Mouse (Mus musculus): ENCODE results near the gene Gm12253. TPM values are rescaled to one million over a fixed set of nuclear protein-coding genes. Genes with fewer than 3 reads are reported as not detected.

The Gm12253 gene
- polyA plus RNA-seq, 1 experiment from 2014 or later = not detected

Other genes starting within 250 kb of the Gm12253 start
- gene Igtp, start 233.0 kb upstream of the Gm12253 start, polyA plus RNA-seq (2015; fragmentation: Nextera tagmentation; extraction: Ambion mirVana) = 4.4 and 5.0 TPM in 2 replicates
- gene Irgm2, start 232.9 kb upstream of the Gm12253 start, polyA plus RNA-seq (2015; fragmentation: Nextera tagmentation; extraction: Ambion mirVana) = 2.9 and 3.6 TPM in 2 replicates
- gene 4930438A08Rik, start 157.8 kb upstream of the Gm12253 start, polyA plus RNA-seq (2015; fragmentation: Nextera tagmentation; extraction: Ambion mirVana) = not detected in 2 replicates
- gene Zfp692, start 125.5 kb upstream of the Gm12253 start, polyA plus RNA-seq (2015; fragmentation: Nextera tagmentation; extraction: Ambion mirVana) = 12.4 and 15.5 TPM in 2 replicates
- 27.7 and 28.6 TPM in 2 replicates for gene Zfp672, start 102.2 kb upstream of the Gm12253 start, polyA plus RNA-seq (2015; fragmentation: Nextera tagmentation; extraction: Ambion mirVana)
- 24.0 and 25.3 TPM in 2 replicates for gene Sh3bp5l, start 101.8 kb upstream of the Gm12253 start, polyA plus RNA-seq (2015; fragmentation: Nextera tagmentation; extraction: Ambion mirVana)
- gene Lypd8, start 53.5 kb upstream of the Gm12253 start, polyA plus RNA-seq (2015; fragmentation: Nextera tagmentation; extraction: Ambion mirVana) = not detected in 2 replicates
- gene 1810065E05Rik, start 11.4 kb upstream of the Gm12253 start, polyA plus RNA-seq (2015; fragmentation: Nextera tagmentation; extraction: Ambion mirVana) = not detected in 2 replicates
- not detected in 2 replicates for gene Lypd9, start 20.4 kb downstream of the Gm12253 start, polyA plus RNA-seq (2015; fragmentation: Nextera tagmentation; extraction: Ambion mirVana)
- not detected in 2 replicates for gene Olfr30, start 29.7 kb downstream of the Gm12253 start, polyA plus RNA-seq (2015; fragmentation: Nextera tagmentation; extraction: Ambion mirVana)
- gene Olfr332, start 60.0 kb downstream of the Gm12253 start, polyA plus RNA-seq (2015; fragmentation: Nextera tagmentation; extraction: Ambion mirVana) = not detected in 2 replicates
- not detected in 2 replicates for gene Olfr331, start 70.0 kb downstream of the Gm12253 start, polyA plus RNA-seq (2015; fragmentation: Nextera tagmentation; extraction: Ambion mirVana)
- gene Olfr330, start 102.3 kb downstream of the Gm12253 start, polyA plus RNA-seq (2015; fragmentation: Nextera tagmentation; extraction: Ambion mirVana) = not detected in 2 replicates
- not detected in 2 replicates for gene Olfr329-ps, start 113.9 kb downstream of the Gm12253 start, polyA plus RNA-seq (2015; fragmentation: Nextera tagmentation; extraction: Ambion mirVana)
- 0.05 and 0.07 TPM in 2 replicates for gene Olfr328, start 123.1 kb downstream of the Gm12253 start, polyA plus RNA-seq (2015; fragmentation: Nextera tagmentation; extraction: Ambion mirVana)
- not detected in 2 replicates for gene Olfr224, start 138.0 kb downstream of the Gm12253 start, polyA plus RNA-seq (2015; fragmentation: Nextera tagmentation; extraction: Ambion mirVana)
- gene Olfr325, start 145.2 kb downstream of the Gm12253 start, polyA plus RNA-seq (2015; fragmentation: Nextera tagmentation; extraction: Ambion mirVana) = not detected in 2 replicates
- not detected in 2 replicates for gene Olfr324, start 162.6 kb downstream of the Gm12253 start, polyA plus RNA-seq (2015; fragmentation: Nextera tagmentation; extraction: Ambion mirVana)
- not detected in 2 replicates for gene 2210407C18Rik, start 183.5 kb downstream of the Gm12253 start, polyA plus RNA-seq (2015; fragmentation: Nextera tagmentation; extraction: Ambion mirVana)
- gene Olfr323, start 197.9 kb downstream of the Gm12253 start, polyA plus RNA-seq (2015; fragmentation: Nextera tagmentation; extraction: Ambion mirVana) = not detected in 2 replicates
- 0.68 and 0.96 TPM in 2 replicates for gene Trim58, start 207.9 kb downstream of the Gm12253 start, polyA plus RNA-seq (2015; fragmentation: Nextera tagmentation; extraction: Ambion mirVana)
- gene Olfr322, start 226.2 kb downstream of the Gm12253 start, polyA plus RNA-seq (2015; fragmentation: Nextera tagmentation; extraction: Ambion mirVana) = not detected in 2 replicates
- not detected in 2 replicates for gene Olfr320, start 248.5 kb downstream of the Gm12253 start, polyA plus RNA-seq (2015; fragmentation: Nextera tagmentation; extraction: Ambion mirVana)